Mouse (Mus musculus) cortical plate, adult 2 months (tissue): ENCODE measurements at regions not wholly inside any gene's neighbourhood (a gene's known extent, or its start where the extent isn't known, plus 50 kb on each side); places are given as distances from the start of the nearest gene placed in this dataset.
A peak's percentile ranks its signal among the peaks of the same experiment; 100 is the strongest.

Source experiments
- H3K27ac ChIP-seq: fragments of 200-500 bp; 2 replicates; pipeline ENCODE4 v1.5.1; 2012; ENCODE audit warnings: low read length, control low read depth, inconsistent platforms; ENCODE audit not compliant: insufficient read depth
- H3K4me1 ChIP-seq: fragments of 200-500 bp; 2 replicates; pipeline ENCODE4 v1.6.1; 2011; ENCODE audit warnings: low read length; ENCODE audit not compliant: control insufficient read depth, insufficient read depth
- H3K4me3 ChIP-seq: fragments of 200-500 bp; 2 replicates; pipeline ENCODE4 v1.5.1; 2011; ENCODE audit warnings: mild to moderate bottlenecking, low read length, control low read depth; ENCODE audit not compliant: insufficient read depth
- CTCF ChIP-seq: fragments of 200-500 bp; IDR thresholded peaks from 2 replicates; pipeline ENCODE4 v1.5.1; 2011; ENCODE audit warnings: mild to moderate bottlenecking, control low read depth, low read length; ENCODE audit not compliant: insufficient read depth; ENCODE audit errors: extremely low read depth
- POLR2A ChIP-seq: fragments of 200-500 bp; IDR thresholded peaks from 2 replicates; pipeline ENCODE4 v1.6.1; 2011; ENCODE audit warnings: mild to moderate bottlenecking, low read length, control low read depth; ENCODE audit not compliant: insufficient read depth; ENCODE audit errors: extremely low read depth

- no peak overlapping the region for H3K27ac ChIP-seq
- TF ChIP-seq POLR2A (no peak), CTCF (no peak)
- H3K4me1 ChIP-seq, result 0 out of 2 replicates have a peak, but pooled peaks cover 2% of the 10 kb centered on the region
- no peak overlapping the region for H3K4me3 ChIP-seq
Observed at GRCm38 (mm10) chr7:145114145-145114544, 93.8 kb downstream of the 1810010D01Rik start.

DNA sequence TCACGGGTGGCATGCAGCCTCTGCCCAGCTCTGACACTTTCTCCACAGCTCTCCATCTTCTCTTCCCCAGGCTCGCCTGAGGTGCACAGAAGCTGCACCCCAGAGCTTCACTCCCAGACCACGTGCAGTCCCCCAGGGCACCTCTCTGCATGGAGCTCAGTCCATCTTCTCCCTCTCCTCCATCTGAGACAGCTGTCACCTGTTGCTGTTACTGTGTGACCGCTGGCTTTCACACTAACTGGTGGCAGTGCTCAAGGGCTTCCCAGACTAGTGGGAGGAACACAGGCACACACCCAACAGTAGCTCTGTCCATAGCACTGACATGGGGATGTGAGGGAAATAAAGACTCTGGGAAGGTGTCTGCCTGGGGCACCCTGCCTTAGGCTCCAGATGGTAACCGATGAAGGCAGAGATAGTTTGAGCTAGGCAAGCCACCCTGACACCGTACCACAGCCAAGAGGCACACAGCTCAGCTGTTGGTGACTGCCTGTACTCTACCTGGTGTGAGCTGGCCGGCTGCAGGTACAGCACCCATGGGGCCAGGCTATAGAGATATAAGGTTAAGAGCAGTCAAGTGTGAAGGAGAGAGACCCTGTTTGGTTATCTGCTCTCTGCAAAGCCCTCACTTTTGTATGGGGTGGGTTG is 94.9 kb downstream of the 1810010D01Rik start:
- 0 out of 2 replicates have a peak, but pooled peaks cover 2% of the 10 kb centered on the region for H3K4me1 ChIP-seq
- TF ChIP-seq CTCF (no peak), POLR2A (no peak)
- no peak overlapping the region for H3K4me3 ChIP-seq
- no peak overlapping the region for H3K27ac ChIP-seq

DNA sequence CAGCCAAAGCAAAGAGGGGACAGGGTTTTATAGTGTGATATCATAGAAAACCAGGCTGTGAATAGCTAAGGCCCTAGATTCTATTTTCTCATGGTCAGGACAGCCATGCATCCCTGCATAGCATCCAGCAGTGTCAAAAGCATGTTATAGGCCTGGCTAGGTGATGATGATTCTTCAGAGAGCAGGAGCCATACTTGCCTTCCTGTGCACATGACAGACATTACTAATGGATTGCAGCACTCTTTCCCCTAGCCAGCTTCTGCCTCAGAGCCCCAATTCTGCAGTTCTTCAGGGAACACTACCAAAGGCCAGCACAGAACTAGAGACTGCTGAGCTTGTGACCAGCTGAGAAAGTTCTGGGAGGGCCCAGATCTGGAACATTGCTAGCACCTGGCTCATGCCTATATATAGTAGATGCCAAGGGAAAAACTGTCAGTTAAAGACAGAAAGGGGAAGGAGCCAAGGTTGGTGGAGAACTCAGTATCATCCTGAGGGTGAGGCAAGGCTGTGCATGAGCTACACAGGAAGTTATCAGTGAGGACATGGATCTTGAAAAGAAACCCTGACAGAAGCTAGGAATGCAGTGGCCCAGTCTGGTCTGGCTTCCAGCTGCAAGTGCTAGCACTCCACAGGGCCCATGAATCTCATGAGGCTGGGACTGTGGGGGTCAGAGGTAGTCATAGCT is 95.6 kb downstream of the 1810010D01Rik start:
- H3K4me3 ChIP-seq, result no peak overlapping the region
- H3K4me1 ChIP-seq, result 0 out of 2 replicates have a peak, but pooled peaks cover 2% of the 10 kb centered on the region
- H3K27ac ChIP-seq, result peak overlapping the region; percentile 81
- no peak for TF ChIP-seq POLR2A
- TF ChIP-seq CTCF, result no peak

- peaks cover 3% of the 10 kb centered on the region; the same call in 1 of the 2 replicates for H3K4me1 ChIP-seq
- H3K4me3 ChIP-seq, result no peak overlapping the region
- H3K27ac ChIP-seq, result peak overlapping the region; percentile 81
- TF ChIP-seq POLR2A (no peak), CTCF (no peak)
Observed at GRCm38 (mm10) chr7:145111252-145112131, 96.4 kb downstream of the 1810010D01Rik start.

- Histone ChIP-seq H3K4me3 (no peak overlapping the region), H3K27ac (peak overlapping the region; percentile 76), H3K4me1 (peaks cover 3% of the 10 kb centered on the region; the same call in 1 of the 2 replicates)
- no peak for TF ChIP-seq POLR2A
- TF ChIP-seq CTCF, result no peak
Observed at GRCm38 (mm10) chr7:145110657-145111251, 97.2 kb downstream of the 1810010D01Rik start.

DNA sequence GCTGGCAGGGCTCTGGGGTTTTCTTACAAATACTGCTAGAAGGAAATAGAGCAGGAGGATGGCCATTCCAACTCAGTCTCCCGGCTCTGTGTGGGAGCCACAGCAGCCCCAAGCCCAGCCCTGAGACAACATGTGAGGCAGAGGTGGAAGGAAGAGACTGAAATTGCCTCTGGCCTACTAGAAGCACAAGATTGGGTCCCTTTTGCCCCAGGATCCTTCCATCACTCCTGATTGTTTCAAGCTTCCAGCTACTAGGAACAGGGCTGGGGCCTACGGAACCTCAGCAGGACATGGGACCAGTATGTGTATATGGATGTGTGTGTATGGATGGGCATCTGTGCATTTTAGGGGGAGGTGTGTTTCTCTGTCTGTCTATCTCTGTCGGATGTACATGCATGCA is 97.9 kb downstream of the 1810010D01Rik start:
- Histone ChIP-seq H3K27ac (no peak overlapping the region), H3K4me1 (peaks cover 3% of the 10 kb centered on the region; the same call in 1 of the 2 replicates), H3K4me3 (no peak overlapping the region)
- TF ChIP-seq POLR2A (no peak), CTCF (no peak)

DNA sequence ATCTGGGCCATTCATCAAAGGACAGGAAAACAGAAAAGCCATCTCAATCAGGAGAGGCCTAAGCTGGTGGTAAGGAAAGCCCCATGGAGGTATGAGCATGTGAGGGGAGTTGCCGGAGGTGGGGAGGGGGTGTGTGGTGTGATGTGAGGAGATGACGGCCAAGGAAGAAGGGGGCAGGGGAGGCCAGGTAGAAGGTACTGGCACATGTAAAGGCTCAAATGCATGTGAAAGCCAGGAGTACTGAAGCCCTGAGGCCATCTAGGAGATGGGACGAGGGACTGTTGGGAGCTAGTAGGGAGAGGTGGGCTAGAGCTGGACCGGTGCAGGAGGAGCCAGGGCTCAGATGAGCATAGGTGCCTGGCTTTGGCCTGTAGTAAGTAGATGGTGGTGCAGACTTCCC is 98.4 kb downstream of the 1810010D01Rik start:
- peaks cover 3% of the 10 kb centered on the region; the same call in 1 of the 2 replicates for H3K4me1 ChIP-seq
- no peak overlapping the region for H3K27ac ChIP-seq
- TF ChIP-seq POLR2A (no peak), CTCF (no peak)

DNA sequence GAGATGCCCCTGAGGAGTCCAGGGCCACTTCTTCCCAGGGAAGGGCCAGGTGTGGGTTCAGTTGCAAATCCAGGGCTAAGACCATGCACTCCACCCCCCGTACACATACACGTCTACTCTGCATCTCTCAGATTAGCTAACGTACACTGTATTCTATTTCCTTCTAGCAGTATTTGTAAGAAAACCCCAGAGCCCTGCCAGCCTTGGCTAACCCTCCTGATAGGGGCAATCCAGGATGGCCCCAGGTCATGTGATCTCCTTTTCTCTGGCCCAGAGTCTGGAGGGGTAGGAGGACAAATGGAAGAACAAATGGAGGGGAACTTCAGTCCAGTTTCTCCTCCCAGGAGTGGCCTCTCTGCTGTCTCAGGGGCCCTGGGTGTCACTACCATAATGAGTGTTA is 98.9 kb downstream of the 1810010D01Rik start:
- H3K4me3 ChIP-seq, result no peak overlapping the region
- no peak for TF ChIP-seq CTCF
- TF ChIP-seq POLR2A, result no peak
- H3K27ac ChIP-seq, result no peak overlapping the region
- H3K4me1 ChIP-seq, result peaks cover 3% of the 10 kb centered on the region; the same call in 1 of the 2 replicates

More for the DNA sequence above, 98.4 kb downstream of the 1810010D01Rik start:
- no peak overlapping the region for H3K4me3 ChIP-seq
